10 mouse cellular contexts compared by ENCODE assay signal in genomic region chr15:10583408-10583807, GRCm38 (mm10). TPM values are rescaled to one million over a fixed set of nuclear protein-coding genes. Genes with fewer than 3 reads are reported as not detected.
DNase-seq lines count a peak whose midpoint lies in the region; ATAC-seq and TF ChIP-seq lines count a peak whose summit lies in the region.
"Had no signal": no experiment of that assay in that cellular context is flagged by ENCODE, and none has a peak within 500 bp of the region (broad histone marks: within the 10 kb centered on the region; RNA-seq: fewer than 3 reads in every experiment).

No protein-coding gene starts in this region.

- peak; percentile 76 for ATAC-seq in frontal cortex, adult (ENCODE audit: low TSS enrichment)
- peak; percentile 76 for ATAC-seq in forebrain, embryonic 11.5 days (replicated peaks; ENCODE audit: low FRiP score)
- ATAC-seq in liver, embryonic 11.5 days (replicated peaks; ENCODE audit: low FRiP score): peak; percentile 79
- peak; percentile 73; the same call in 1 of the 2 replicates for ATAC-seq in monocyte, adult 5-6 weeks (replicated peaks; ENCODE audit: insufficient number of reproducible peaks, low FRiP score, low TSS enrichment, poor library complexity, severe bottlenecking)
- ATAC-seq in stomach, postnatal 0 days (ENCODE audit: low FRiP score, low TSS enrichment): peak; percentile 95

- H3K9me3 ChIP-seq in forebrain, embryonic 11.5 days (ENCODE audit: control insufficient read depth, low read length): no peaks in the 10 kb centered on the region
- H3K9me3 ChIP-seq in liver, embryonic 11.5 days (ENCODE audit: control insufficient read depth, low read length): no peaks in the 10 kb centered on the region
- no peaks in the 10 kb centered on the region for H3K9me3 ChIP-seq in stomach, postnatal 0 days (ENCODE audit: control insufficient read depth, low read length)
- H3K9me3 ChIP-seq: limb, embryonic 15.5 days had no signal

- H3K27ac ChIP-seq in forebrain, embryonic 11.5 days (ENCODE audit: low read depth, low read length): no peak overlapping the region
- H3K27ac ChIP-seq in liver, embryonic 11.5 days (ENCODE audit: low read depth, low read length): no peak overlapping the region
- no peak overlapping the region for H3K27ac ChIP-seq in stomach, postnatal 0 days (replicated peaks)
- H3K27ac ChIP-seq: limb, embryonic 15.5 days had no signal

- H3K4me1 ChIP-seq in forebrain, embryonic 11.5 days (replicated peaks; ENCODE audit: control insufficient read depth, insufficient read depth, low read length): no peaks in the 10 kb centered on the region
- H3K4me1 ChIP-seq in liver, embryonic 11.5 days (replicated peaks; ENCODE audit: control insufficient read depth, insufficient read depth, low read length): no peaks in the 10 kb centered on the region
- no peaks in the 10 kb centered on the region for H3K4me1 ChIP-seq in stomach, postnatal 0 days (replicated peaks; ENCODE audit: control insufficient read depth, insufficient read depth)
- H3K4me1 ChIP-seq: limb, embryonic 15.5 days had no signal

- DNase-seq in frontal cortex, postnatal 25 days (ENCODE audit: low spot score in 2 of 2): no peak
- DNase-seq in ZHBTc4 (ENCODE audit: low read depth, low spot score): peak; percentile 88
- DNase-seq in forebrain, embryonic 11.5 days (ENCODE audit: low spot score): peak; percentile 69
- peak; percentile 62 for DNase-seq in induced T-regulatory cell, adult 2 months (ENCODE audit: low read depth)
- peak; percentile 46 for DNase-seq in liver, embryonic 11.5 days (ENCODE audit: low spot score)
- peak; percentile 70 for DNase-seq in stomach, postnatal 0 days (ENCODE audit: low spot score)

- 60% methylated on average over 8 of the region's 8 CpGs for WGBS in forebrain, embryonic 11.5 days
- 57% methylated on average over 8 of the region's 8 CpGs for WGBS in liver, embryonic 11.5 days
- 39% methylated on average over 8 of the region's 8 CpGs for WGBS in stomach, postnatal 0 days

- no peaks in the 10 kb centered on the region for H3K36me3 ChIP-seq in forebrain, embryonic 11.5 days (ENCODE audit: control insufficient read depth, insufficient read depth, low read length)
- peaks cover 3% of the 10 kb centered on the region; the same call in 1 of the 2 replicates for H3K36me3 ChIP-seq in liver, embryonic 11.5 days (ENCODE audit: control insufficient read depth, insufficient read depth, low read length)
- peaks cover 2% of the 10 kb centered on the region; the same call in 1 of the 2 replicates for H3K36me3 ChIP-seq in stomach, postnatal 0 days (ENCODE audit: control insufficient read depth, insufficient read depth, low read length)

- peak; percentile 88 for TF ChIP-seq CTCF in stomach, postnatal 0 days (IDR thresholded peaks at IDR 0.05; ENCODE audit: low read depth)

- TF ChIP-seq EP300 in stomach, postnatal 0 days (optimal IDR thresholded peaks at IDR 0.05): no peak

- H3K9ac ChIP-seq in forebrain, embryonic 11.5 days (ENCODE audit: low read length): no peak overlapping the region
- H3K9ac ChIP-seq in liver, embryonic 11.5 days (ENCODE audit: low read depth, low read length): no peak overlapping the region
- no peak overlapping the region for H3K9ac ChIP-seq in stomach, postnatal 0 days (ENCODE audit: low read length)
- H3K9ac ChIP-seq: limb, embryonic 15.5 days had no signal

- H3K4me3 ChIP-seq in forebrain, embryonic 11.5 days (ENCODE audit: low read depth, low read length): no peak overlapping the region
- no peak overlapping the region for H3K4me3 ChIP-seq in liver, embryonic 11.5 days (ENCODE audit: low read depth, low read length)
- H3K4me3 ChIP-seq in stomach, postnatal 0 days (ENCODE audit: low read depth, low read length): no peak overlapping the region
- H3K4me3 ChIP-seq: limb, embryonic 15.5 days had no signal

- no peak overlapping the region for H3K4me2 ChIP-seq in forebrain, embryonic 11.5 days (ENCODE audit: low read depth, low read length, severe bottlenecking)
- H3K4me2 ChIP-seq in liver, embryonic 11.5 days: no peak overlapping the region
- H3K4me2 ChIP-seq in stomach, postnatal 0 days (replicated peaks; ENCODE audit: low read depth): no peak overlapping the region
- H3K4me2 ChIP-seq: limb, embryonic 15.5 days had no signal

- H3K27me3 ChIP-seq in forebrain, embryonic 11.5 days (ENCODE audit: control insufficient read depth, insufficient read depth, low read length): no peaks in the 10 kb centered on the region
- no peaks in the 10 kb centered on the region for H3K27me3 ChIP-seq in liver, embryonic 11.5 days (replicated peaks; ENCODE audit: control insufficient read depth, insufficient read depth, low read length)
- no peaks in the 10 kb centered on the region for H3K27me3 ChIP-seq in stomach, postnatal 0 days (ENCODE audit: control insufficient read depth, insufficient read depth, low read length)
- H3K27me3 ChIP-seq: limb, embryonic 15.5 days had no signal

RNA-seq across cellular contexts. Expression of gene Ttc23l, which starts 24.9 kb away (rescaled TPM):
- polyA plus RNA-seq in forebrain, embryonic 11.5 days (2014; fragmentation: Nextera tagmentation; extraction: Ambion mirVana): not detected in 2 replicates
- not detected in 2 replicates for polyA plus RNA-seq in liver, embryonic 11.5 days (2014; fragmentation: Nextera tagmentation; extraction: Ambion mirVana)
- 0.38 TPM in 1 of 3 replicates, not detected in the others for total RNA-seq in monocyte, adult 5-6 weeks (2017)
- polyA plus RNA-seq in stomach, postnatal 0 days (2015; fragmentation: Nextera tagmentation; extraction: Ambion mirVana): not detected in 2 replicates
- total RNA-seq: adrenal gland, postnatal 4 days had no signal
- polyA plus RNA-seq: limb, embryonic 15.5 days had no signal

Comparison
In these comparisons a context has a peak if more than half of its experiments do, and no peak if none do; other contexts are left out.
1. DNase-seq: peak in ZHBTc4 (single experiment), forebrain, embryonic 11.5 days (single experiment), induced T-regulatory cell, adult 2 months (single experiment), liver, embryonic 11.5 days (single experiment) and stomach, postnatal 0 days (single experiment); none in frontal cortex, postnatal 25 days (0 of 2).
2. Peak in every context shown above with its lines, with median percentiles within 50 percentile points of each other: ATAC-seq.